Mouse (Mus musculus): ENCODE measurements at regions not wholly inside any gene's neighbourhood (a gene's known extent, or its start where the extent isn't known, plus 50 kb on each side); places are given as distances from the start of the nearest gene placed in this dataset.

DNA sequence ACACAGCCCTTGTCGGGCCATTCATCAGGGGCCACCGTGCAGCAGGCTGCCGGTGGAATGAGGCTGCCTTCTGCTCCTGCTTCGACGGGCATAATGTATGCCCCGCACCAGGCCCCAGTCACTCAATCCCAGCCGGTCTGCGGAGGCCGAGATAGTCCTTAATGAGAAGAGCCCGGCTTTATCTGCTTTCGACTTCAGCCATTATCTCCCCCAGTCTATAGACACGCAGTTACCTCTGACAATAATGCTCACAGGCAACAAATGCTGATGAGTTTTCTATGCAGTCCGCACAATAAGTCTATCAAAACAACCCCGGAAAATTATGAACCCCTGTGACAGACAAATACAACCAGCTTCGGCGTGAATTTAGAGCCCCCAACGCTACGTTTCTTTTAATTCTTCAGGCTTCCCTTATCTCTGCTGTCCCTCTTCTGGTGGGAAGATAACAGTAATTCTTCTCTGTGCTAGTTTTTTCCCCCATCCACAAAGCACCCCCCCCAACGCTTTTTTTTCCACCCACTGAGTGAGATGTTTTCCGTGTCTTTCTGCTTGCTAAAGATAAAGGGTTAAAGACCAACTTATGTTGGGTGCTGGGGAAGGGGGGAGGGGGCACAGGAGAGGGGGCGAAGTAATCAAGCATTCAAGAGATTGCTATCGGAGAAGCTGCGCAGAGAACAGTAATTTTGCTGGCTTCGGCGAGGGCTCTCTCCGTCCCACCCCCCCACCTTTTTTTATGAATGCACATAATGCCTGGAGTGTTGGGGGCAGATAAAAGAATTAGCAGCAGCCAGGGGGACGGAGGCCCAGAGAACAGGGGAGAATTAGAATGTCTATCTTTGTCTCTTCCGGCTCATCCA is 117.8 kb downstream of the Mrm1 start:
- DNase-seq (ENCODE audit: low spot score in 2 of 2): no peak

DNA sequence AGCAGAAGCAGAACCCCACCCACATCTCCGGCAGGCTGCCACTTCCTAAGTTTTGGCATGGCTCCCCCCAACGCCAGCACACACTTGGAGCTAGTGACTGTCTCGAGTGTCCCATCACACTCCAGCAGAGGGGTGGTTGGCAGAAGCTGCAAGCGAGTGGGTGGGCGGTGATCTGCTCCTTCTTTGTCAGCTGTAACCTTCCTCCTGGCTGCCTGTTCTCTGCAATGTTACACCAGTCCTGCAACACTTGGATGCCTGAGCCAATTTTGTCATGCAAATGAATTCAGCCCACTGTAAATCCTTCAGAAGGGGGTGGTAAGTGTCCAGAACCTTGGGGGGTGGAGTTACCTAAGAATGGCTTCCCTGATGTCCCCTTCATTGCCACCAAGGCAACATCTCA is 121.8 kb downstream of the Mrm1 start:
- DNase-seq (ENCODE audit: low spot score in 2 of 2): no peak

DNA sequence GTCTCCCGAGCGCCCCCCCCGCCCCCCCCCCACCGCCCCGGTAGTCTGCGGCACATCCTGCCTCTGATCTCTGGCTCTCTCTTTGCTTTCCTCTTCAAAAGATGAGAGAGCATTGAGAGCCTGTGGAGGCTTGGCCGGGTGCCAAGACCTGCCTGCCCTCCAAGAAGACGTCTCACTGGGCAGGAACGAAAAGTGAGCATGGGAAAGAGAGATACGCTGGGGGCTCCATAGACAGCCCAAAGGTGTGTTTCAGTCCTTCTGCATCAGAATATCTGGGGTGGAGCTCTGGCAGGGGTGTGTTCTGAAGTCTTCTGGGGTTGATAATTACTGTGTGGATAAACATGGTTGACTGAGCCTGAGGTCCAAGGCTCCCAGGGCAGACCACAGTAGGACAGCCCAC is 126.7 kb downstream of the Mrm1 start:
- peak in 1 of 2 experiments; percentile 27 for DNase-seq (ENCODE audit: low spot score in 2 of 2)

DNA sequence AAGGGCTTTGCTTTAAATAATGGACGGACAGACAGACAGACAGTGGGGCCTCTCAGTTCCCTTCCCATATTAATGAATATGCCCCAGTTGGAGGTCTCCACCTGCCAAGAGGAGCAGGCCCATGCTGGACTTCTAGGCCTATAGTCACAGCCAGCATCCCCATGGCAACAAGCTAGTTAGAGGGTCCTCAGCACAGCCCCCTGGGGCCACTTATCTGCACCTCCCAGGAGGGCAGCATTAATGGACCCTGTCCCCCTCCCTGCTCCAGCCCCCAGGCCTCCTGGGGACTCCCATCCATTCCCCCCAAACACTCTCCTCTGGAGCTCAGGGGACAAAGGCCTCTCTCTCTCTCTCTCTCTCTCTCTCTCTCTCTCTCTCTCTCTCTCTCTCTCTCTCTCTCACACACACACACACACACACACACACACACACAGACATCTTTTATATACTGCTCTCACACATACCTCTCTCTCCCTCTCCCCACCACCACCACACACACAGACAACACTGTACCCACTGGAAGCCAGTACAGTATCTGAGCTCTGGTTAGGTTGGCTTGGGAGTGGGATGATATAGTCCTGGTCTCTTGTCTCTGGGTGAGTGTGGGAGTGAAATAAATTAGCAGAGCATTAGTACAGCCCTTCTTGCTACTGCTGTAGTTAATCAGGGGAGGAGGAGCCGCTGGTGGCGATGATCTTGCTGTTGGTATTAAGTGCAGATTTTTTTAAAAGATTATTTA is 127.7 kb downstream of the Mrm1 start:
- no peak for DNase-seq (ENCODE audit: low spot score in 2 of 2)

DNA sequence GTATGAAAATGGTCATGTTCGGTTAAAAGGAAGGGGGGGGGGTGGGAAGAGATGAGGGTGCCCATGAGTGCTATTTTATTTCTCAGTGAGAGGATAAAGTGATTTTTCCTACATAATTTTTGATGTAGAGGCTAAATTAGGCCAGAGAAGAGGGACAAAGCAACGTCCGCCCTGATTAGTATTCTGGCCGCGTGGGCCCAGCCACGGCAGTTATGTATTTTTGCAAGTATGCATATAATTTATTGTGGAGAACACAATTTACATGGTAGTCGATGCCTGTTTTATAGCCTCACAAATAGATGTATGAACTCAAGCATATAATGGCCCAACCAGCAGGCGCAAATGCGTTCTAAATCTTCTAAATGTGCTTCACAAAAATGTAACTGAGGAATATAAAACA is 132.8 kb downstream of the Mrm1 start:
- DNase-seq (ENCODE audit: low spot score in 2 of 2): no peak

DNA sequence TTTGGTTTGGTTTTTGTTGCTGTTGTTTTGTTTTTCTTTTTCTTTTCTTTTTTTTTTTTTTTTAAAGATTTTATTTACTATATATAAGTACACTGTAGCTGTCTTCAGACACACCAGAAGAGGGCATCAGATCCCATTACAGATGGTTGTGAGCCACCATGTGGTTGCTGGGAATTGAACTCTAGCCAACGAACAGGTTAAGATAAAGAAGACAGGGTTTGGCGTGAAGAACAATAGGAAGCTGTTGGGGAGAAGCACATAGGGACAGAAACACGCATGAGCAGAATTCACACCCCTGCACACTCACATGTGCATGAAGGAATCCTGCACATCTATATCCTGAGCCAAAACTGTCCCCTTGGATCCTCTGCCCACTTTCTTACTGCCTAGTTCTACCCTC is 135.0 kb downstream of the Mrm1 start:
- no peak for DNase-seq (ENCODE audit: low spot score in 2 of 2)

DNA sequence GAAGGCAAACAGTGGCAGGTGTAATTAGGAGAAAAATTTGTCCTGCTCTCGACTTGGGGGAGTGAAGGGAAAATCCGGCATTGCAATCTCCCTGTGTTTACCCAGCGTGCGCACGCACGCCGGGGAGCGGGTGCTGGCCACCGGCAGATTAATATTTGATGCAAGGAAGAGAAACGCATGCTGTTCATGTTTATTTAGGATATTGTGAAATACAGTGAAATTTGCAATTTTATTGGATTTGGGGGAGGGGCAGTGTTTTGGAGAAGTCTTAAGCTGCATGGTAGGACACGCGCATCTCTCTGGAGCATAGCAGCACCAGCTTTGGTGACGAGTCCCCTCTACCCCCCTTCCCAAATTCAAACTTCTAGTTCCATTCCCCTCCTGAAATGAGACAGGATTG is 136.4 kb downstream of the Mrm1 start:
- DNase-seq (ENCODE audit: low spot score in 2 of 2): no peak

DNA sequence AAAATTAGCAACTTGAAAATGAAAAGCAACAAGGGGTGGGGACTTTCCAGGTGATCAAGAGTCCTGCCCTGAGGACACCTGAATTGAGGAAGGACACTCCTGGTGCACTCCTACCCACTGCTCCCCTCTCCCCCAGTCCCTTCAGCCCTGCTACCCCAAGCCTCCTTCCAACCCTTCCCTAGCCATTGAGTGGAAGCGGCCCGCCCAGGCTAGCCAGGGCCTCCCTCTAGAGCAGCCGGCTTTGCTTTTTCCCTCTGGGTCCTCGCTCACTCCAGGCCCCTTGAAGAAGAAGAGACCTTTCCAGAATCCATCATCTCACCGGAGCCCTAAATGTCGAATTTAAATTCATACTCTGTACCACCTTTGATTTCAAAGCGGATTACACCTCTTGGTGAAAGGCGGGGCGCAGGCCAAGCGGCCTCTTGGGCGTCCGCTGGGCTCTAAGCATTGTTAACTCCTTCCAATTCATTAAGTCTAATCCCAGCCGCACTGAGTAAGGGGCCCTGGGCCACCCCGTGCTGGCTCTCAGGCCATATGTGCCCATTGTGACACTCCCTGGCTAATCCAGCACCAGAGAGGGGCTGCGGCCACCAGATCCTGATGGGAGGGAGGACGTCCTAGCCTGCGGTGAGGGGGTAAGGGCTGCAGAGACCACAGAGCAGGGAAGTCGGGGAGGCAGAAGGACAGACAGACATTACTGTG is 142.8 kb downstream of the Mrm1 start:
- DNase-seq (ENCODE audit: low spot score in 2 of 2): no peak

DNA sequence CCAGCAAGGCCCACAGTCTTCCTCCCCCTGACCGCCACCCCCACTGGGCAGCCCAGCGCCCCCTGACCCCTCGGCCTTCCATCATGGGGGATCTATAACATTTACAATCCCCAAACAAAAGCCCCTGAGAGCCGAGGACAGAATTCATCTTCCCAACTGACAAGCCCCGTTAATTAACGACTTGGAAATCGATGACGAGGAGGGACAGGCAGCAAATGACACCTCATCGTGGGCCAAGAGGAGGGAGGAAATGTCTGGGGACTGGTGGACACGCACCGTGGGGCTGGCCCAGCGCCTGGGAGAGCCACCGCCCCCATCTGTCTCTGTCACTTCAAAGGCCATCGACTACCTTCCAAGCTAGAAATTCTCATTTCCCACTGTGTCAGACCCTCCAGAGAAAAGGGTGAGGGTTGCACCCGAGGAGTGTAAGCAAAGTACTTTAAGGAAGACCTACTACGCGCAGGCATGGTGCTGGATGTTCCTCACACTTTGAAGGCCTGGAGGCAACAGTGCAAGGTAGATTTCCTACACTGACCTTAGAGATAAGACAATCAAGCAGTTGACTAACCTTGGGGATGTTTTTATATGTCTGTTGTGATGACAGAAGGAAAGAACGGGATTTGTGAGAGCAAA is 146.4 kb downstream of the Mrm1 start:
- no peak for DNase-seq (ENCODE audit: low spot score in 2 of 2)

DNA sequence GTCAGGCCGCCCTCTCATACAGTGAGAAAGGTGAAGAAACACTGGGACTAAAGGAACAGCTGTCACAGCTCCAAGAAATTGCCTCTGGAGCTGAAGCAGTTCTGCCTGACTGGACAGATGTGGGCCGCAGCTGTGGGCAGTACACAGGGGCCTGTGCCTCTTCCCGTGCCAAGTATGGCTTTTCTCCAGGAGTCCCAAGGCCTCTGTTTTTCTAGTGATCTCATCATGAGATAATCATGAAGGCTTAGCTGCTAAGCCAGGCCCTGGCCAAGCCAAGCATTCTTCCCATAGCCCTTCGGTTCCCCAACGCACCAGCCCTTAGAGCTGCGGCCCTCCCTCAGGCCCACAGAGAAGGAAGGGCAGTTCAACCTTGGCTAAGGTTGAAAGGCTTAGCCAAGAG is 146.2 kb upstream of the Lhx1 start:
- peak in 1 of 2 experiments; percentile 18 for DNase-seq (ENCODE audit: low spot score in 2 of 2)

DNA sequence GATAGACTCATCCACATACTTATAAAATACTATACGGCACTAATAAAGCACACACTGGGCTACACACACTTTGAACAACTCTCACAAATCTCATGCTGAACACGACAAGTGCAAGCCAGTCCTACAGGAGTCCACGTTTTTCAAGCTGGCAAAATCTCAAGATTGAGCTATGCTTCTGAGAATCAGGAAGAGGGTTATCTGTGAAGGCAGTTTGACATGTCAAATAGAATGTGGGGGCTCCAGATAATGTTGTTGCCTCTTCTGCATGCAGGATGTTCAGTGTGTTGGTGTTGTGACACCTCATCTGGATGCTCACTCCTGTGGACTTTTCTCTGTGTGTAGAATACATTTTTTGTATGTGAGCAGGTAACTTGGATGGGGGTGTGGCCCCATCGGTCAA is 142.4 kb upstream of the Lhx1 start:
- no peak for DNase-seq (ENCODE audit: low spot score in 2 of 2)

DNA sequence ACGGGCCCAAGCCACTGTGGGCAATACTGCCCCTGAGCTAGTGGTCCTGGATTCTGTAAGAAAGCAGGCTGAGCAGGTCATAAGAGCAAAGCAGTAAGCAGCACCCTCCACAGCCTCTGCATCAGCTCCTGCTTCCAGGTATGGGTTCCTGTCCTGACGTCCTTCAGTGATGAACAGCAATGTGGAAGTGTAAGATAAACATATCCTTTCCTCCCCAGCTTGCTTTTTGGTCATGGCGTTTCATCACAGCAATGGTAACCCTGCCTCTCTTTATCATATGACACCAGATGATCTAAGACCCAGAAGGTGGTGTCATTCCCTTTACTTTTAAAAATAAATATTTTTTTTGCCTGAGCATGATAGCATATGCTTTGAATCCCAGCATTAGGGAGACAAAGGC is 138.9 kb upstream of the Lhx1 start:
- no peak for DNase-seq (ENCODE audit: low spot score in 2 of 2)

DNA sequence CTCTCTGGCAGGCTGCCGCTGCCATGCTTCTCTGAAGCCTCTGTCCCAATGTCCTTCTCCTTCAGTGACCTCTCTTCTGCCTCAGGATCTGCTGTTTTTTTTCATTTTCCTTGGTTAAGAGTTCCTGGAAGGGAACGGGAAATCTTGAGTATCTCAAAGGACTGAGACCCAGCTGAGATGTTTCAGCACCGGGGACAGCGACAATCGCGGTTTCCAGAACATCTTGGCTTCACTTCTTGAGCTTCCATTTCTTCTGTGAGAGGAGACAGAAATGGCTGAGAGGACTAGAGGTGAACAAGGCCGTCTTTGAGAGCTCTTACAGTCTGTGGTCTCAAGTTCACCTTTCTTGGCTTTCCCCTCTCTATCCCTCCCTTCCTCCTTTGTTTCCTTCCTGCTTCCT is 136.6 kb upstream of the Lhx1 start:
- no peak for DNase-seq (ENCODE audit: low spot score in 2 of 2)

DNA sequence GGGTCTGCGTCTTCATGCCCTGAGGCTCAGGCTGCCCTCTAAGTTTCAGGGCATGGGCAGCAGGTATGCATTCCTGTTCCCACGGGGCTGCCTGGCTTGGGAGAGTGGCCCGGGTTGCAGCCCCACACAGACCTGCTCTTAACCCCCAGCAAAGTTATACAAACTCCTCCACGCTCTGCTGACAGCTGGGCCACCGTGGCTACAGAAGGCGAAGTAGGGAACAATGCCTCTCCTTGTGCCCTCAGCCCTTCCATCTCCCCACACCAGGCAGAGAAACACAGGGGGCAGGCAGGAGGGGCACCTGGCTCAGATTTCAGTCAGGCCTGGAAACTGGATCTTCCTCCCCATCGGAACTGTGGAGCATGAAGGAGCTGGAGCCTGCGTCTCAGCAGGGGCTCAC is 135.5 kb upstream of the Lhx1 start:
- DNase-seq (ENCODE audit: low spot score in 2 of 2): no peak

DNA sequence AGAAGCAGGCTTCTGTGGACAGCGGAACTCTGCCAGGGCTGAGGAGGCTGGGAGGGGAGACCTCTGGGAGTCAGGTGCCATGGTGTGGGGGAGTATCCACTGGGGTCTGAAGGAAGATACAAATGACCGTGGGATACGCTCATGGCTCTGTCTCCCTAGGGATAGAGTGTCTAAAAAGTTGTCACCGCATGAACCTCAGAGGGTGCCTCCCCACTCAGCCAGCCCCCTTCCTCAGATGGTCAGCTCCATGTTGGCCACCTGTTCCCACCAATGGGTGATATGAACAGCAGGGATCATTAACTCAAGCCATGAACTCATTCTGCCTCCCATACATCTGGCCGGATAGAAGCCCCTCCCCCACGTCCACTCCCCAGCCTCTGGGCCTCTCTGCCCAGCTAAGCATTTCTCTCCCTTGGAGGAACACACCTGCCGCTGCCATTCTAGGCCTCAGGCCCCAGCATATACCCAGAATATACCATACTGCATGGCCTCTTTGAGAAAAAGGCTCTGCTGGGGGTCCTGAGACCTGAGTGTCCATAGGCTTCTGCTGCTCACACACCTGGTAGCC is 134.1 kb upstream of the Lhx1 start:
- DNase-seq (ENCODE audit: low spot score in 2 of 2): no peak

DNA sequence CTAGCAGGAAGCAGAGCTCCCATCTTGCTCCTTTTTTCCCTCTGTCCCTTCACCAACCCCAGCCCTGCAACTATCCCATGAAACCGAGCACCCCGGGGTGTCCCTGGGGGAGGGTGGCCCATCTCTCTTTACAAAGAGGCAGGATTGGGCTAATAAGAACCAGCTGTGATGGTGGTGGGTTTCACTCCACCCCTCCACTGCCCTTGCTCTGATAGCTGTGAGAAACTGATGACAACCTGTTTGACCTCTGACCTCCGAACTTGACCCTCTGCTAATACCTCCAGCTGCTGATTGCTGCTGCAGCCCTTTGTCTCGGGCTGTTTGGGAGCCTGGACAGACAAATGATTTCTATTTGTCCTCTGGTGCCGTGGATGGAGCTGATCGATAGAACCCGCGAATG is 128.1 kb upstream of the Lhx1 start:
- DNase-seq (ENCODE audit: low spot score in 2 of 2): no peak

DNA sequence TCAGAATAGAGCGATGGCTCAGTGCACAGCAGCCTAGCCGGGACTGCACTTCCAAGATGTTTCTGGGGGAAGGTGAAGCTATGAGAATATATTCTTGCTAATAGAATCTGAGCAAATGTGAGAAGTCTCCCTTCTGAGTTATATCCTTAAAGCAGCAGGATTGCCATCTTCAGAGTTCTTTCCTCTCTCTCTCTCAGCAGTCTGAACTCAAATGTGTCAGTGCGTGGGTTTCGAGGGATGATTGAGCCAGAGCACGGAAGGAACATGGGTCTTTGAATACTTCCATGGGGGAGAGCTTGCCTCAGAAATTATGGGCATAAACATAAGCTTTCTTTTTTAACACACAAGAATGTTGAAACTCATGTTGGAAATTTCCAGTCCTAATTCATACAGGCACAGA is 123.6 kb upstream of the Lhx1 start:
- no peak for DNase-seq (ENCODE audit: low spot score in 2 of 2)

DNA sequence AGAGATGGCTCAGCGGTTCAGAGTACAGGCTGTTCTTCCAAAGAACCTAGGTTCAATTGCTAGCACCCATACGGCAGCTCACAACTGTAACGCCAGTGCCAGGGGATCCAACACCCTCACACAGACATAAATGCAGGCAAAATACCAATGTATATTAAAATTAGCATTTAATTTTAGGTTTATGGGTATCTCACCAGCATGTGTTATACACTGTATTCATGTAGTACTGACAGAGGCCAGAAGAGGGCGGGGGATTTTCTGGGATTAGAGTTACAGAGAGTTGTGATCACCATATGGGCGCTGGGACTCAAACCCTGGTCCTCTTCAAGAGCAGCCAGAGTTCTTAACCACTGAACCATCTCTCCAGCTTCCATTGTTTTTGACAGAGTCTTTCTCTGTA is 121.8 kb upstream of the Lhx1 start:
- no peak for DNase-seq (ENCODE audit: low spot score in 2 of 2)

DNA sequence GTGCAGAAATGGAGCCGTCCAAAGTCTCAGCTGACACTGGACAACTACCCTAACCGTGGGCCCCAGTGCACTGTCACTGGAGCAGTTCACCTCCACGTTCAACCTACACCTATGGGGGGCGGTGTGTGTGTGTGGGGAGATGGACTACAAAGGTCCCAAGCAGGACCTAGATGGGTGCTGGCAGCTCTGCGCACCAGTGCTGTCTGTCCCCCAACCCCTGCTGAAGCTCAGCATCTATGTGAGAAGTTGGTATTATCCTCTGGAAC is 117.7 kb upstream of the Lhx1 start:
- DNase-seq (ENCODE audit: low spot score in 2 of 2): no peak

DNA sequence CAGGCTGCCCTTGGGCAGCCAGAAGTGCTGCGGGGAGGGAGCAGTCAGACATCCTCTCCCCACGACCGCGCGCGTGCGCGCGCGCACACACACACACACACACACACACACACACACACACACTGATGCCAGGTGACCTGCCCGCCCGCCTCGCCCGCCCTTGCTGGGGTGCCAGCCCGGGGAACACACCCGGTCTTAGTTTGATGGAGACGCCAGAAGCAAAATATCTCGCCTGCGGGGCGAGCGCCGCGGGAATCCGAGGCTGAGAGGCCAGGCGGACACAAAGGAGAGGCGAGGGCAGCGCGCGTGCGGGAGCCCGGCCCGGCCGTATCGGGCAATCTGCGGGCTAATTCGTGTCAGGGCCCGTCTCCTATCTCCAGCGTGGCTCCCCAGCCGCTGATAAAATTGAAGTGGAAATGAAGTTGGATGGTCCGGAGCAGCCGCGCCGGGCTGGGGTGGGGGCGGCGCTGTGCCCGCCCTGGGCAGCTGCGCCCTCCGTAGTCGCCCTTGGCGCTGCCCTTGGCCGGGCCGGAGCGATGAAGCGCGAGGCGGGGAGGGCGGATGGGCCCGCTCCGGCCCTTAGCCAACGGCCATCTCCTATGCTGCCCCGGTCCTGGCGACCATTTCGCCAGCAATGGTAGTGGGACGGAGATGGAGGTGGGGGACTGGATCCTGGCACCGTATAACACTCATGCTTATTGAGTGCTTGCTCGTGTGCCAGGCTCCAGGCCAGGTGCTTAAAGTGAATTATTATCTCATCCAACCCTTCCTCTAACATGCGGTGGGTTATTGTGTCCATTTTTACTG is 117.2 kb upstream of the Lhx1 start:
- peak in 1 of 2 experiments; percentile 69 for DNase-seq (ENCODE audit: low spot score in 2 of 2)

DNA sequence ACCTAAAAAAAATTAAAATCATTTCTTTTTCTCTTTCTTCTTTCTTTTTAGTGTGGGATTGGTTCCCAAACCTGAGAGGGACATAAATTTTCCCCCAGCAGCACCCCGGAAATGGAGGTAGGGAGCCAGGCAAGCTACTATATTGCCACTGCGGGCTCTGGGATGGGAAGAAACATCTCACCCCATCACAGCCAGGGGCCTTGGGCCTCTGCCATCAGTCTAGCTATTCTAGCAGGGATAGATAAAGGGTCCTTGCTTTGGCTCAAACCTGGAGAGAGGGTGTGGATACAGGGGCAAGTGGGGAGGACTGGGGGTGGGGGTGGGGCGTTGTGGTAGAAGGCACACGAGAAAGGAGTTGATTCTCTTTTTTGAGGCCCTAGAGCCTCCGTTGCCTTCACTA is 116.3 kb upstream of the Lhx1 start:
- DNase-seq (ENCODE audit: low spot score in 2 of 2): no peak

Data from cerebellum, postnatal 4 days (tissue).